Mouse (Mus musculus) left cerebral cortex, adult 2 months (tissue): Measurements from ENCODE around the gene Spindoc. TPM values are rescaled to one million over a fixed set of nuclear protein-coding genes. Genes with fewer than 3 reads are reported as not detected.
"Not testable (repeated sequence)": the region's sequence is repeated elsewhere in the genome, so short reads cannot be mapped to it uniquely, and the experiment has no call there.

Source experiments
- DNase-seq, 2 experiments: peaks; one replicate each; pipeline ENCODE4 v3.0.0; 2021 to 2022; ENCODE audit warnings: low spot score in 2 of 2, mixed read lengths in 1 of 2; ENCODE audit errors: extremely low spot score in 1 of 2
- H3K27ac ChIP-seq: fragments of 200-600 bp; 2 replicates; pipeline ENCODE4 v1.8.1; 2022
- H3K4me3 ChIP-seq: fragments of 200-600 bp; 2 replicates; pipeline ENCODE4 v1.8.1; 2022
- CTCF ChIP-seq: fragments of 200-600 bp; IDR thresholded peaks from 2 replicates; pipeline ENCODE4 v1.8.1; 2022; ENCODE audit warnings: antibody characterized with exemption, mild to moderate bottlenecking, moderate library complexity
- intact Hi-C: fragments of 180-260 bp; cut with DNase I; formaldehyde crosslinking; loops from one replicate; pipeline ENCODE4 v1.15.1; 2025
- total RNA-seq, 2 experiments: library from RNA; stranded (reverse); gene quantifications; 2 replicates each; pipeline ENCODE4 v1.2.3; 2021

Spindoc gene
- total RNA-seq, 2 experiments from 2014 or later: 27.9 to 28.0 TPM

DNA sequence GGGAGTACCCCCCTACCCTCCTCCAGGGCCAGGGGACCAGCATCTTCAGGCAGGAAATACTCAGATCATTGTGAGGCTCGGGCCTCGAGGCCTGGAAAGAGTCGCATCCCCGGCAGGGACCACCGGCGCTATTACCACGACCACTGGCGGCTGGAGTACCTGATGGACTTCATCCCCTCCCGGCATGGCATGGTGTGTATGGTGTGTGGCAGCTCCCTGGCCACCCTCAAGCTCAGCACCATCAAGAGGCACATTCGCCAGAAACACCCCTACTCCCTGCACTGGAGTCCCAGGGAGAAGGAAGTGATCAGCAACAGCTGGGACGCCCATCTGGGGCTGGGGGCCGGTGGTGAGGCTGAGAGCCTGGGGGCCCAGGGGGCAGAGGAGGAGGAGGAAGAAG lies 37.3 kb upstream of the Spindoc start:
- peak in 1 of 2 experiments; percentile 15 for DNase-seq
- intact Hi-C loops: no loop called here
- Histone ChIP-seq H3K27ac (no peak overlapping the region), H3K4me3 (no peak overlapping the region)
- TF ChIP-seq CTCF: no peak

DNA sequence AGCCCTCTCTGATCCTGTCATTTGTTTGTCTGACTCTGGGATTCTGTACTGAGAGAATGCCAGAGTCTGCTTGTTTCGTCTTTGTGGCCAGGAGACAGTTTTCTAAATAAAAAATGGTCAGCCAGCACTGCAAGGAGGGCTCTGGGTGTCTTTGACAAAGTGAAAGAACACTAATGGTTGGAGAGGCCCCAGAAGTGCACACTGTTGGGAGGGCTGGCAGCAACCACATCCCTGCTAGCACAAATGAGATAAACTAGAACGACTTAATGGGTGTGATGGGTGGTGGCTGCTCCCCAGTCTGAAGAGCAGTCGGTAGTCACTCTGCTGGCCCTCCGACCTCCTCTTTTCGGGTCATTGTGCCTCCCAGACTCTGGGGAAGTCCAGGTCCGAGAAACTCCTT lies 36.3 kb upstream of the Spindoc start:
- H3K27ac ChIP-seq: no peak overlapping the region
- intact Hi-C loops: loop anchor here (5.0 kb wide), 2 partner anchors 152 to 362 kb away; partner anchors contain the start of genes Macrod1 and Rcor2
- peak overlapping the region; percentile 7; the same call in 1 of the 2 replicates for H3K4me3 ChIP-seq
- no peak for DNase-seq
- no peak for TF ChIP-seq CTCF

DNA sequence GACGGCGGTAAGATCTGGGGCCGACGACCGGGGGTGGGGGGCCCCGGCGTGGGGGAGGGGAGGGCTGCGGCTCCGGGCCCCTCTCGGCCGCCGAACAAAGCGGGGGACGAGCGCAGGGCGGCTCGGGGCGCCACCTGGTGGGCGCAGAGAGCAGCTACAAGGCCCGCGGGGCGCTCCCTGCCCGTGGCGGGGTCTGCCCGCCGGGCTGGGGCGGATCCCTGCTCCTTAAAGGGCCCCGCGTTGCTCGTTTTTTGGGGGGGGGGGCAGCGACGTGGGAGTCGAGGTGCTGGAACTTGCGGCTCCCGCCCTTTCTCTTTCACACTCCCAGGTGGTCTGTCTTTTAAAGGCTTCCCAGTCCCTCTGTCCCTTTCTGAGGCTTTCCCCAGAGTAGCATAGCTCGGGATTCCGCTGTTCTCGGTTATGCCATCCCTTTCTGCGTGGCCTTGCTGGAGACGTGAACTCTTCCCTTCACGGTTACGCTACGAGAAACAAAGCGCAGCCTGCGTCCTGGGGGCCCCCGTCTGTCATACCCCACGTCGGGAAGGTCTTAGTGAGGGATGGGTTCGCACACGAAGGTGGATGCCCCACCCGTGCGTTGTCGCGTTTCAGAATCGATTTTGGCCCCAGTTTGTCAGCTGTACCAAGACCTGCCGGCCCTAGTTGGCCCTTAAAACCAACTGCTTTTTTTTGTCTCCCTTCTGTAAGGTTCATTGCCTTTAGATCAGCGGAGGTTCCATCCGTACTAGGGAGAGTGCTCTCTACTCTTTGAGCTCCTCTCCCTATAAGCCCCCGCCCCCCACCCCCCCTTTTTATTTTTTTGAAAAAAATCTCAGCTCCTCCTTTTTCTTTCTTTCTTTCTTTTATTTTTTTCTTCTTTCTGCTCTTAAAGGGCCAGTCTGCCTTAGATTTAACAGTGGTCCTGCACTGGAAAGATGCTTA lies 35.4 kb upstream of the Spindoc start:
- Histone ChIP-seq H3K4me3 (peak overlapping the region; percentile 75), H3K27ac (peak overlapping the region; percentile 81)
- peak; percentile 88 for TF ChIP-seq CTCF
- peak; percentile 83 to 88 for DNase-seq
- intact Hi-C loops: loop anchor here (1.0 to 5.0 kb wide), 6 partner anchors 35 to 361 kb away; partner anchors contain the start of genes Macrod1, Mark2, Naa40 and Rcor2

DNA sequence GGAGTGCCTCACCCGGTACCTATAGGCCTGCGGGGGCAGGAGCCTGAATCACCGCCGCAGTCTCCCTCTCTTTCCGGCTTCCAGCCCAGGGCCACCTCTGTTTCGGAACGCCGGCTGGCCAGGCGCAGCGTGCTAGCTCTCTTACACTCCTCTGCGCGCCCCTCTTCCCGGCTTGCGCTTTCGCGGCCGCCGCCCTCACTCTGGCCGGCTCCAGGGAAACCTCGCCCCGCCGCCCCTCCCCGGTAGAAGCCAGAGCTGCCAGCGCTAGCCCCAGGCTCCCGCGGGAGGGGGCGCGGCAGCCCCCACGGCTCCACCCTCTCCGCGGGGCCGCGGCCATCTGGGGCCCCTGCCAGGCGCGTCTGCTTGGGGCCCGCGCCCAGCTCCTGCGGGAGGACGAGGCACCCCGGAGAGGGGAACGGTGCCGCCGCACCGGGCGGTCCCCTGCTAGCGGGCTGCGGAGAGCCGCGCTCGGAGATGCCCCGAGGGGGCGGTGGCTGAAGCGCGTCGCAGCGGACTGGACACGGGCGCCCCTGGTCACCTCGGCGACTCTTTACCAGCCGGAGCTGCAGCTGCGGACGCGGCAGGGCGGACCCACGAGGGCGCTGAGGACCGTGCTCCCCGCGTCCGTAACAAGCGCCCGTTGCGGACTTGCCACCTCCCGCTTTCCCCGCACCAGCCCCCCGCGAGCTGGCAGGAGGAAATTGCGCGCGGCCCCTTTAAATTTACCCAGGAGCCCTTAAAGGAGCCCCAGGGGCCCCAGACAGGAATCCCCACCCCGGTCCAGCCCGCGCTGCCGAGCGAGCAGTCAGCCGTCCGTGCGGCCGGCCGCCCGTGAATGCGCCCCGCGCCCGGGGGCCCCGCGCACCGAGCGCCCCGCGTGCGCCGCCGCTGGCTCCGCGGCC lies 34.3 kb upstream of the Spindoc start, which contains the start of gene 2700081O15Rik:
TSS of gene 2700081O15Rik (plus strand) at position 792 of the 902 bp plus-strand sequence.
- intact Hi-C loops: loop anchor here (2.0 to 5.0 kb wide), 5 partner anchors 34 to 360 kb away; partner anchors contain the start of genes Macrod1, Mark2, Naa40 and Rcor2
- no peak for TF ChIP-seq CTCF
- peak; percentile 75 to 76 for DNase-seq
- peak within 1 kb of the TSS; percentile 87 for H3K27ac ChIP-seq
- H3K4me3 ChIP-seq: peak within 1 kb of the TSS; percentile 75

- Histone ChIP-seq H3K4me3 (peak overlapping the region; percentile 75), H3K27ac (peak overlapping the region; percentile 87)
- DNase-seq: no peak
- intact Hi-C loops: loop anchor here (2.0 to 5.0 kb wide), 5 partner anchors 33 to 359 kb away; partner anchors contain the start of genes Macrod1, Mark2, Naa40 and Rcor2
- TF ChIP-seq CTCF: no peak
Measured at GRCm38 (mm10) chr19:7415916-7416833, 33.4 kb upstream of the Spindoc start.

DNA sequence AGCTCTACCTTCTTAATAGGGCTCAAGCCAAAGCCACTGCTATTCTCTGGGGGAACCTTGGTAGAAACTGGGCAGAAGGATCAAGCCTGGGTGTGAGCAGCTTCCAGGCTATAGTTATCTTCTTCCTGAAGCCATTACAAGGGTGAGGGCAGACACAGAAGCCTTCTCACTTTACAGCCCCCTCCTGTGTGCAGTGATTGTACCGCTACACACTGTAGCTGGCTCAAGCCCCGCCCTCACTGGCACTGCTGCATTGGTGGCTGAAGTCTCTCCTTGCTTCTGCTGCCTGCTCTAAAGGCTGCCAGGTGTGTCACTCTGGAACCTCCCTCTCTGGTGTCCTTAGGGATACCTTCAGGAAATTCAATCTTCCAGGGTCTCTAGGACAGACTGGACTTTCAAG lies 29.6 kb upstream of the Spindoc start:
- DNase-seq: no peak
- Histone ChIP-seq H3K27ac (no peak overlapping the region), H3K4me3 (no peak overlapping the region)
- TF ChIP-seq CTCF: no peak
- intact Hi-C loops: no loop called here

DNA sequence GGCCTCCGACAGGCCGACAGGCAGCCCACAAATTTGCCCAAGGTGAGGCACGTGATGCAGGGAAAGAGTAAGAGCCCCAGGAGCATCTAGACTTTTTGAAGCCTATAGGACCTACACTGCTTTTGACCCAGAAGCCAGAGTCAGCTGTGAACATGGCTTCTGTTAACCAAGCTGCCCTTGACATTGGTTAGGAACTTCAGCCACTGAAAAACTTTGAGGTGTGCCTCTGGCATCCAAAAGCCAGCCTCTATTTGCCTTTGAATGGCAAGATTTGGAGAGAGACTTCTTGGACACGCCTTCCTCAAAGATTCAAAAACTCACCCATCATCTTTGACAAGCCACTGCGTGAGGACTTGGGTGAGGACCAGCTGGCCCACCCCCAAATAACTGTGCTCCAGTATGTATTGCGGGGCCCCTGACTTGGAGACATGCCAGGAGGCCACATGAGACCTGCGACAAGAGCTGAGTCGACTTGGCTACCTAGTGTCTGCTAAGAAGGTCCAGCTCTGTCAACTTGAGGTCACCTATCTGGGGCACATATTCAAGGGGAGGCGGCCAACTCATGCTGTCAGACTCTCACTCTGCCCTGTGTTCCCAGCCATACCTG lies 21.9 kb upstream of the Spindoc start:
- Histone ChIP-seq H3K27ac (no peak overlapping the region), H3K4me3 (no peak overlapping the region)
- TF ChIP-seq CTCF: no peak
- no peak for DNase-seq
- intact Hi-C loops: no loop called here

DNA sequence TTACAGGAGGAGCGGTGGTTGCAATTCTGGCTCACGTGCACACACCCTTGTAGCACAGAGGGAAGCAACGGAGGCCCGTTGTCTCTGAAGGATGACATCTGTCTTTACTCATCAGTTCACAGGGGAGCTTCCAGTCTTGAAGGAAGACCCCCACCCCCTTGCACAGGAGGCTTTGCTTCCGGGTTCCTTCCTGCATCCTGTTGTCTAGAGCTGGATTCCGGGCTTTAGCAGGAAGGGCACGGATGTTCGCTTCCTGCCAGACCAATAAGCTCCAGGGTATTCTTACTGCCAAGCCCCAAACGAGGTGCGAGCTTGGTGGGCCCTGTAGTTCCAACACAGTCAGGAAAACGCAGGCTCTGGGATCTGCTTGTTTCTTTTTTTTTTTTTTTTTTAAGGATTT lies 17.8 kb upstream of the Spindoc start:
- H3K27ac ChIP-seq: no peak overlapping the region
- no peak overlapping the region for H3K4me3 ChIP-seq
- DNase-seq: no peak
- intact Hi-C loops: no loop called here
- TF ChIP-seq CTCF: no peak

DNA sequence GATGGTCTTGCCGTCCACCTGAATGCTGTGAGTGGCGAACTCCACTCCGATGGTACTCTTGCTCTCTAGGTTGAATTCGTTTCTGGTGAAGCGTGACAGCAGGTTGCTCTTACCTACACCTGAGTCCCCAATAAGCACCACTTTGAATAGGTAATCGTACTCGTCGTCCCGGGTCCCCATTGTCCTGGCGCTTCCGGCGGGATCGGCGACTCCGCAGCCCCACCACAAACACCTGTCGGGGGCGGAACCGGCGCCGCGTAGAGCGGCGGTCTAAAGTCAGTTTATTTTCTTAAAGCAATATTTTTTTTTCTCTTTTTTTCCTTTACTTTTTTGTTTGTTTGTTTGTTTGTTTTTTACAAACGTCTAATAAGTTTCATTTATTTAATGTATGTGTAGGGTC lies 16.1 kb upstream of the Spindoc start:
- intact Hi-C loops, H3K4me3 ChIP-seq: not testable (repeated sequence)

More for the DNA sequence above, 16.1 kb upstream of the Spindoc start:
- H3K27ac ChIP-seq, DNase-seq: not testable (repeated sequence)
